Mouse (Mus musculus) ES-Bruce4 (cell line): ENCODE data around the gene Ckb. TPM values are rescaled to one million over a fixed set of nuclear protein-coding genes. Genes with fewer than 3 reads are reported as not detected.
A peak's percentile ranks its signal among the peaks of the same experiment; 100 is the strongest.

Source experiments
- H3K27ac ChIP-seq: 2 replicates; pipeline ENCODE4 v1.5.1; 2012; ENCODE audit warnings: low read length, inconsistent platforms; ENCODE audit not compliant: insufficient read depth
- H3K27me3 ChIP-seq: 2 replicates; pipeline ENCODE4 v1.6.1; 2012; ENCODE audit warnings: mild to moderate bottlenecking, low read length, inconsistent platforms; ENCODE audit not compliant: control insufficient read depth, poor library complexity, insufficient read depth, severe bottlenecking
- H3K36me3 ChIP-seq: 2 replicates; pipeline ENCODE4 v1.6.1; 2012; ENCODE audit warnings: inconsistent platforms, mild to moderate bottlenecking, low read length, moderate library complexity; ENCODE audit not compliant: control insufficient read depth, poor library complexity, insufficient read depth, severe bottlenecking
- H3K4me1 ChIP-seq: one replicate; pipeline ENCODE4 v1.8.1; 2011; ENCODE audit warnings: low read length; ENCODE audit not compliant: control insufficient read depth, insufficient read depth
- H3K4me3 ChIP-seq: 2 replicates; pipeline ENCODE4 v1.5.1; 2011; ENCODE audit warnings: low read depth, mild to moderate bottlenecking, low read length
- H3K9ac ChIP-seq: 2 replicates; pipeline ENCODE4 v1.6.1; 2012; ENCODE audit warnings: low read depth, mild to moderate bottlenecking, inconsistent platforms; ENCODE audit not compliant: poor library complexity, severe bottlenecking
- H3K9me3 ChIP-seq: replicated peaks from 2 replicates; pipeline ENCODE4 v1.6.1; 2012; ENCODE audit warnings: mild to moderate bottlenecking, low read length, inconsistent platforms; ENCODE audit not compliant: control insufficient read depth, poor library complexity, insufficient read depth, severe bottlenecking
- CTCF ChIP-seq: IDR thresholded peaks from one replicate; pipeline ENCODE4 v1.8.1; 2011; ENCODE audit warnings: low read depth, low read length
- EP300 ChIP-seq: IDR thresholded peaks from 2 replicates; pipeline ENCODE4 v1.6.1; 2011; ENCODE audit warnings: low read depth, low read length; ENCODE audit not compliant: insufficient read depth
- POLR2A ChIP-seq: IDR thresholded peaks from one replicate; pipeline ENCODE4 v1.8.1; 2011; ENCODE audit warnings: low read length; ENCODE audit not compliant: insufficient read depth
- polyA plus RNA-seq: library from polyadenylated mRNA; stranded (reverse); fragments of >200 nt; gene quantifications from 2 replicates; pipeline ENCODE4 v1.2.4, GENCODE M21; 2011; ENCODE audit warnings: low read depth; ENCODE audit not compliant: missing spikeins, insufficient read depth, insufficient read length

Ckb gene
- polyA plus RNA-seq, 1 experiment, result 140 TPM

DNA sequence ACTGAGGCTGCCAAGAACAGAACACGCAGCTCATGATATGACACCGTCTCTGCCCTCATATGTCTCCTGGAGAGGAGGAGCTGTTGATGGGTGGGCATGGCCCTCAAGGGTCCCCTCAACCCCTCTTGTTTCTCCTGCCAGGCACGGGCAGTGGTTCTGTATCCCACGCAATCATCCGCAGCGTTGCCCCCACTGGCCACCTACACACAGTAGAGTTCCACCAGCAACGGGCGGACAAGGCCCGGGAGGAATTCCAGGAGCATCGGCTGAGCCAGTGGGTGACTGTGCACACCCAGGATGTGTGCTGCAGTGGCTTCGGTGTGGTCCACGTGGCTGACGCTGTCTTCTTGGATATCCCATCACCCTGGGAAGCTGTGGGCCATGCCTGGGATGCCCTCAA, 8.5 kb upstream of the Ckb start:
- Histone ChIP-seq H3K9ac (no peak overlapping the region), H3K36me3 (no peaks in the 10 kb centered on the region), H3K9me3 (no peaks in the 10 kb centered on the region), H3K27ac (no peak overlapping the region), H3K27me3 (no peaks in the 10 kb centered on the region), H3K4me3 (no peak overlapping the region), H3K4me1 (peaks cover 4% of the 10 kb centered on the region)
- TF ChIP-seq EP300, result no peak
- TF ChIP-seq CTCF, result no peak
- TF ChIP-seq POLR2A, result no peak

GRCm38 (mm10) chr12:111678997-111679396, 6.9 kb upstream of the Ckb start:
- Histone ChIP-seq H3K4me3 (peak overlapping the region; percentile 90), H3K27me3 (no peaks in the 10 kb centered on the region), H3K4me1 (peaks cover 4% of the 10 kb centered on the region), H3K9me3 (no peaks in the 10 kb centered on the region), H3K36me3 (no peaks in the 10 kb centered on the region), H3K9ac (no peak overlapping the region), H3K27ac (no peak overlapping the region)
- TF ChIP-seq POLR2A (no peak), CTCF (no peak), EP300 (no peak)

DNA sequence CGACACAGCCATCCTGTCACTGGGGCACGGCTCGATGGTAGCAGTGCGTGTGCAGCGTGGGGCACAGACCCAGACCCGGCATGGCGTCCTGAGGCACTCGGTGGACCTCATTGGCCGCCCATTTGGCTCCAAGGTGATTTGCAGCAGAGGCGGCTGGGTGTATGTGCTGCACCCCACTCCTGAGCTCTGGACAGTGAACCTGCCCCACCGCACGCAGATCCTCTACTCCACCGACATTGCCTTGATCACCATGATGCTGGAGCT, 6.5 kb upstream of the Ckb start:
- Histone ChIP-seq H3K36me3 (no peaks in the 10 kb centered on the region), H3K9me3 (no peaks in the 10 kb centered on the region), H3K4me1 (peaks cover 4% of the 10 kb centered on the region), H3K27me3 (no peaks in the 10 kb centered on the region), H3K4me3 (peak overlapping the region; percentile 90), H3K27ac (no peak overlapping the region), H3K9ac (peak overlapping the region; percentile 64)
- TF ChIP-seq POLR2A (no peak), EP300 (no peak)

GRCm38 (mm10) chr12:111677882-111678669, 5.9 kb upstream of the Ckb start, which contains the start of gene Trmt61a:
Gene Trmt61a, plus strand, starts transcription at chr12:111678105.
- H3K27ac ChIP-seq, result peak within 1 kb of the TSS; percentile 51
- no peaks in the 10 kb centered on the region for H3K27me3 ChIP-seq
- peak within 1 kb of the TSS; percentile 64 for H3K9ac ChIP-seq
- TF ChIP-seq CTCF (no peak), POLR2A (peak; percentile 46), EP300 (no peak)
- no peaks in the 10 kb centered on the region for H3K36me3 ChIP-seq
- H3K9me3 ChIP-seq, result no peaks in the 10 kb centered on the region
- peaks cover 4% of the 10 kb centered on the region for H3K4me1 ChIP-seq
- peak within 1 kb of the TSS; percentile 90 for H3K4me3 ChIP-seq

GRCm38 (mm10) chr12:111677421-111677820, 5.3 kb upstream of the Ckb start:
- peak overlapping the region; percentile 90 for H3K4me3 ChIP-seq
- peak overlapping the region; percentile 64 for H3K9ac ChIP-seq
- TF ChIP-seq CTCF (no peak), EP300 (no peak), POLR2A (no peak)
- no peaks in the 10 kb centered on the region for H3K9me3 ChIP-seq
- peaks cover 4% of the 10 kb centered on the region for H3K4me1 ChIP-seq
- no peaks in the 10 kb centered on the region for H3K36me3 ChIP-seq
- no peaks in the 10 kb centered on the region for H3K27me3 ChIP-seq
- H3K27ac ChIP-seq, result peak overlapping the region; percentile 51

GRCm38 (mm10) chr12:111675797-111676580, 3.9 kb upstream of the Ckb start:
- Histone ChIP-seq H3K4me3 (no peak overlapping the region), H3K9me3 (no peaks in the 10 kb centered on the region), H3K9ac (no peak overlapping the region), H3K4me1 (peaks cover 4% of the 10 kb centered on the region), H3K27me3 (no peaks in the 10 kb centered on the region), H3K36me3 (no peaks in the 10 kb centered on the region), H3K27ac (no peak overlapping the region)
- TF ChIP-seq POLR2A (no peak), CTCF (no peak), EP300 (no peak)
